Mouse (Mus musculus) cortical plate, adult 2 months (tissue): ENCODE measurements around the gene Rnaseh2b.

Experiments
- CTCF ChIP-seq: fragments of 200-500 bp; IDR thresholded peaks from 2 replicates; pipeline ENCODE4 v1.5.1; 2011; ENCODE audit warnings: mild to moderate bottlenecking, control low read depth, low read length; ENCODE audit not compliant: insufficient read depth; ENCODE audit errors: extremely low read depth
- POLR2A ChIP-seq: fragments of 200-500 bp; IDR thresholded peaks from 2 replicates; pipeline ENCODE4 v1.6.1; 2011; ENCODE audit warnings: mild to moderate bottlenecking, low read length, control low read depth; ENCODE audit not compliant: insufficient read depth; ENCODE audit errors: extremely low read depth

GRCm38 (mm10) chr14:62328606-62329005, 36.2 kb downstream of the Rnaseh2b start:
- TF ChIP-seq POLR2A, result no peak
- no peak for TF ChIP-seq CTCF
